Mouse (Mus musculus): Measurements from ENCODE around the gene Tpst1. TPM values are rescaled to one million over a fixed set of nuclear protein-coding genes. Genes with fewer than 3 reads are reported as not detected.

Gene Tpst1
- polyA plus RNA-seq, 1 experiment from 2014 or later = 72.9 TPM

DNA sequence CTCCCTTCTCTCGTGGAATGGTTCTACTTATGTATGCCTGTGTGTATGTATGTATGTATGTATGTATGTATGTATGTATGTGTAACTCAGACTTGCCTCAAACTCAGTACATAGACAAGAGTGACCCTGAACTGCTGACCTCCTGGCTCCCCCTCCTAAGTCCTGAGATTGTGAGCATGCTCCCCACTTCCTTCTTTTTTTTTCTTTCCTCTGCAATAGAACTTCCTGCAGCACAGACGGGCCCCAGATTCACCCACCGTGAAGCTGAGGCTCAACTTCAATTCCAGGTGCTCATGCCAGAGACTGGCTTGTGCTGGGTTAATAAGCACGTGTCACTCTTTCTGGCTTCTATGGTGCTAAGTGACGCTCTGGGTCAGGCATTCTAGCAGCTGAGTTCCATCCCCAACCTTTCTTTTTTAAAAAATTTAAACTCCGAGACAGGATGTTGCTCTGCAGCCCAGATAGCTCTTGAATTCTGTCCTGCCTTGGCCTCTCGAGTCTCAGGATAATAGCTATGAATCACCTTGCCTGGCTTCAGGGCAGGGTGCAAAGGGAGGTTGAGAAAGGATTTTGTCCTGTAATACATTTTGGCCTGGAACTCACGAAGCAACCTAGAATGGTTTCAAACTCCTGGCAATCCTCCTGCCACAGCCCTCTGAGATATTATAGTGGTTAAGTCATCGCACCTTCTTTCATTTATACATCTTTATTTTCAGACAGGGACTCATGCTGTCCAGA is 5.1 kb downstream of the Tpst1 start:
- Histone ChIP-seq H3K4me3 (ENCODE audit: low read depth, low read length) (no peak overlapping the region), H3K9ac (replicated peaks; ENCODE audit: low read length) (peak overlapping the region; percentile 23; the same call in 1 of the 2 replicates)
- 74% methylated on average over 9 of the region's 9 CpGs for WGBS

DNA sequence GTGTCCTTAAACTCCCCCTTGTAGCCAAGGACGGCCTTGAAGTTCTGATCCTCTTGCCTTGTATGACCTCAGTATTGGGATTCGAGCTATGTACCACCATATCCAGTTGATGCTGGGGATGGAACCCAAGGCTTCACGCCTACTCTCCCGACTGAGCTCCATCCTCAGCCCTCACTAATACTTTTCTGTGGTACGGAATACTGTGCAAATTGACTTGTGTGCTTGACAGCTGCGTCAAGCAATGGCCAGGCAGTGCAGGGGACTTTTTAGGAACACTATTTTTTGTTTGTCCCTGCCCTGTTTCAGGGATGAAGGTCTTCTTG is 5.7 kb downstream of the Tpst1 start:
- no peaks in the 10 kb centered on the region; the same call in 1 of the 2 replicates for H3K36me3 ChIP-seq (replicated peaks; ENCODE audit: control insufficient read depth, insufficient read depth, low read depth, low read length)
- peak overlapping the region; percentile 31; the same call in 1 of the 2 replicates for H3K4me2 ChIP-seq (ENCODE audit: low read depth, low read length)
- no peak overlapping the region for H3K27ac ChIP-seq (replicated peaks; ENCODE audit: low read depth, low read length)
- H3K4me1 ChIP-seq (ENCODE audit: control insufficient read depth, insufficient read depth, low read length) = no peaks in the 10 kb centered on the region
- H3K4me3 ChIP-seq (ENCODE audit: low read depth, low read length) = peak overlapping the region; percentile 79
- H3K9me3 ChIP-seq (replicated peaks; ENCODE audit: control insufficient read depth, low read length) = no peaks in the 10 kb centered on the region
- ATAC-seq (replicated peaks; ENCODE audit: insufficient number of reproducible peaks, low FRiP score, low TSS enrichment, low read depth) (0 out of 2 replicates have a peak, but pooled peaks have one; percentile 17), DNase-seq (ENCODE audit: low spot score) (no peak)
- peak overlapping the region; percentile 49; the same call in 1 of the 2 replicates for H3K9ac ChIP-seq (replicated peaks; ENCODE audit: low read length)
- no peaks in the 10 kb centered on the region for H3K27me3 ChIP-seq (ENCODE audit: control insufficient read depth, insufficient read depth, low read length)
- WGBS = 43% methylated on average over 6 of the region's 6 CpGs

More for the DNA sequence above, 5.1 kb downstream of the Tpst1 start:
- Histone ChIP-seq H3K27me3 (ENCODE audit: control insufficient read depth, insufficient read depth, low read length) (no peaks in the 10 kb centered on the region), H3K4me2 (ENCODE audit: low read depth, low read length) (no peak overlapping the region), H3K9me3 (replicated peaks; ENCODE audit: control insufficient read depth, low read length) (no peaks in the 10 kb centered on the region), H3K36me3 (replicated peaks; ENCODE audit: control insufficient read depth, insufficient read depth, low read depth, low read length) (no peaks in the 10 kb centered on the region), H3K27ac (replicated peaks; ENCODE audit: low read depth, low read length) (no peak overlapping the region), H3K4me1 (ENCODE audit: control insufficient read depth, insufficient read depth, low read length) (no peaks in the 10 kb centered on the region)
- no peak for ATAC-seq (replicated peaks; ENCODE audit: insufficient number of reproducible peaks, low FRiP score, low TSS enrichment, low read depth)
- no peak for DNase-seq (ENCODE audit: low spot score)

DNA sequence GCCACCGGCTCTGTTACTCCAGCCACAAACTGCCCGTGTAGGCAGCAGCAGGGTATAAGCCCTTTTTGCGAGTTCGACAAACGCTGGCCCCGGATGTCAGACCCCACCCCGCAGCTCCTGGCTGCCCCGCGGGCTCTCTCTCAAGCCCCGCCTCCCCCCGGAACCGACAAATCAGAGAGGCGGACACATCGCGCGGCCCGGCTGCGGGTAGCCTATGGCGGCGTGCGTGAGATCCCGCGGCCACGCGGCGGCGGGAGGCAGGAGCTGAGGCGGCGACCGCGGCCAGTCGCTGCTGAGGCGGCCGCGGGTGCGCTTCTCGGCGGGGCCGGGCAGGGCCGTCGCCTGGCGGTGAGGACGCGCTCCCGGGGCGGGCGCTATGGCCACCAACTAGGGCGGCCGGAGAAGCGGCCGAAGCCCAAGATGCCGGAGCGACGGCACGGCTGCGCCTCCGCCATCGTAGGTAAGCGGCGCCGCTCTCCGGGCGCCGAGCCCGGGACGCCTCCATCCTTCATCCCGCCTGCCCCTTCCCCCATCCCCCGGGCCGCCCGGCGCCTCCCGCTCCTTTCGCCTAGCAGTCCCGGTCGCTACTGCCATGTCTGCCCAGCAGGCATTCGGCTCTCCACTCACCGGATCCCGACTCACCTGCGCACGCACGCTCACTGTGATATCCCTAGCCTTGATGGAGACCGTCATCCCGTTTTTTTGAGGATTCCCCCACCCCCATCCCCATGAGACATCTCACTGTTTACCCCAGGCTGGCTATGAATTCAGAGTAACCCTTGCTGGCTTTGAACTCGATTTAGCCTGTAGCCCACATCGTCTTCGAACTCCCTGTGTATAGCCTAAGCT is 6.3 kb downstream of the Tpst1 start:
- H3K9ac ChIP-seq (replicated peaks; ENCODE audit: low read length) = peak overlapping the region; percentile 93
- no peaks in the 10 kb centered on the region for H3K4me1 ChIP-seq (ENCODE audit: control insufficient read depth, insufficient read depth, low read length)
- H3K27me3 ChIP-seq (ENCODE audit: control insufficient read depth, insufficient read depth, low read length) = no peaks in the 10 kb centered on the region
- peak overlapping the region; percentile 79 for H3K4me3 ChIP-seq (ENCODE audit: low read depth, low read length)
- DNase-seq (ENCODE audit: low spot score) (peak; percentile 96), ATAC-seq (replicated peaks; ENCODE audit: insufficient number of reproducible peaks, low FRiP score, low TSS enrichment, low read depth) (peak; percentile 96)
- H3K9me3 ChIP-seq (replicated peaks; ENCODE audit: control insufficient read depth, low read length) = no peaks in the 10 kb centered on the region
- no peaks in the 10 kb centered on the region; the same call in 1 of the 2 replicates for H3K36me3 ChIP-seq (replicated peaks; ENCODE audit: control insufficient read depth, insufficient read depth, low read depth, low read length)
- H3K4me2 ChIP-seq (ENCODE audit: low read depth, low read length) = peak overlapping the region; percentile 87
- WGBS = 1% methylated on average over 84 of the region's 86 CpGs
- H3K27ac ChIP-seq (replicated peaks; ENCODE audit: low read depth, low read length) = 0 out of 2 replicates have a peak overlapping the region, but pooled peaks have one; percentile 47

DNA sequence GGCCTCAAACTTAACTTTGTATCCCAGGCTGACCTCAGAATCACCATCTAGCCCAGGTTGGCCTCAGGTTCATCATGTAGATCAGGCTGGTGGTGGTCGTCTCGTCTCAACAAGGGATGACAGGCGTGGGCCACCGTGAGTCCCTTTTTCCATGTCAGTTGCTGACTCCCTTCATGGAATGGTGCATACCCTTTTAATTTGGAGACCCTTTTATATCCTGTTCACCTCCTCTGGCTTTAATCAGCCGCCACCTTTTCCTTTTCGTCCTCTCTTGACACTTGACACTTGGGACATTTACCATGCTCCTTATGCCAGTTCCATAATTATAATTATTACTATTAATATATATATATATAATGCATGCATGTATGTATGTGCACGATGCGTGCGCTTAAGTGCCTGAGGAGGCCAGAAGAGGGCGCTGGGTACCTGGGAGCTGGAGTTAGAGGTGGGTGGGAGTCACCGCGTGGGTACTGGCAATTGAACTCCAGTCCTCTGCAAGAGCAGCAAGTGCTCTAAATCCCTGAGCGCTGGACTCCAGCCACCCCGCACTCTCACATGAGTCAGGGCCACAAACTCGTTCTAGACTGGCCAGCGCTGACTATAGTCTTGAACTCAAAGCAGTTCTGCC is 7.0 kb downstream of the Tpst1 start:
- Histone ChIP-seq H3K36me3 (replicated peaks; ENCODE audit: control insufficient read depth, insufficient read depth, low read depth, low read length) (no peaks in the 10 kb centered on the region; the same call in 1 of the 2 replicates), H3K4me2 (ENCODE audit: low read depth, low read length) (peak overlapping the region; percentile 87), H3K4me3 (ENCODE audit: low read depth, low read length) (peak overlapping the region; percentile 79), H3K27ac (replicated peaks; ENCODE audit: low read depth, low read length) (no peak overlapping the region), H3K9me3 (replicated peaks; ENCODE audit: control insufficient read depth, low read length) (no peaks in the 10 kb centered on the region), H3K4me1 (ENCODE audit: control insufficient read depth, insufficient read depth, low read length) (no peaks in the 10 kb centered on the region), H3K27me3 (ENCODE audit: control insufficient read depth, insufficient read depth, low read length) (no peaks in the 10 kb centered on the region), H3K9ac (replicated peaks; ENCODE audit: low read length) (peak overlapping the region; percentile 93)
- WGBS = 69% methylated on average over 16 of the region's 16 CpGs
- peak; percentile 18 for DNase-seq (ENCODE audit: low spot score)
- ATAC-seq (replicated peaks; ENCODE audit: insufficient number of reproducible peaks, low FRiP score, low TSS enrichment, low read depth) = no peak; the same call in 1 of the 2 replicates

DNA sequence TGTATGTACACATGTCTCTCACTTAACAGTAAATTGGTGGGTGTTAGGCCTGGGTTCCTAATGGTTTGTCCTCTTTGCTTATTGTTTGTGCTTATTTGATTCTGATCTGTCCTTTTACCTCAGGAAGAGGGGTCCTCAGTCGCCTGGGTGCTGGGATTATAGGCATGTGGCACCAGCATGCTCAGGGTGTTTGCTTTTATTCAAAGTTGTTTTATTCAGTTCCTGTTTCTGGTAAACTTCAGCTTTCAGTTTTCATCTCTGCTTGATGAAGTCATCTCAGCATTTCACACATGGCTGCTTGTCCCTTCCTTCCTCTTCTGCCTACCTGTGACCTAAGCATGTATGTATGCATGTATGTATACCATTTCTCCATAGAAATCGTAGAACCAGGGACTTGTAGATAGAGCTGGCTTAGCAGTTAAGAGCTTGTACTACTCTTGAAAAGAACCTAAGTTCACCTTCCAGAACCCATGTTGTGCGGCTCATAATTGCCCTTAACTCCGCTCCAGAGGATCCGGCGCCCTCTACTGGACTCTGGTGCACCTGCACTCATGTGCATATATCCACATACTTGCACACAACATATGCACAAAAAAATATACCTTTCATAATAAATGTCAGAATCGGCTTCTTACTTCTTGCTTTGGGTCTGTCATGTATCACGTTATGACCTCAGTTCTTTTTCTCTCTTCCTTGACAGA is 8.2 kb downstream of the Tpst1 start:
- Histone ChIP-seq H3K27me3 (ENCODE audit: control insufficient read depth, insufficient read depth, low read length) (no peaks in the 10 kb centered on the region), H3K4me3 (ENCODE audit: low read depth, low read length) (no peak overlapping the region), H3K9me3 (replicated peaks; ENCODE audit: control insufficient read depth, low read length) (no peaks in the 10 kb centered on the region), H3K9ac (replicated peaks; ENCODE audit: low read length) (no peak overlapping the region), H3K4me1 (ENCODE audit: control insufficient read depth, insufficient read depth, low read length) (no peaks in the 10 kb centered on the region), H3K4me2 (ENCODE audit: low read depth, low read length) (no peak overlapping the region), H3K36me3 (replicated peaks; ENCODE audit: control insufficient read depth, insufficient read depth, low read depth, low read length) (no peaks in the 10 kb centered on the region; the same call in 1 of the 2 replicates), H3K27ac (replicated peaks; ENCODE audit: low read depth, low read length) (no peak overlapping the region)
- no peak for ATAC-seq (replicated peaks; ENCODE audit: insufficient number of reproducible peaks, low FRiP score, low TSS enrichment, low read depth)
- DNase-seq (ENCODE audit: low spot score) = no peak
- WGBS = 95% methylated on average over 8 of the region's 8 CpGs

DNA sequence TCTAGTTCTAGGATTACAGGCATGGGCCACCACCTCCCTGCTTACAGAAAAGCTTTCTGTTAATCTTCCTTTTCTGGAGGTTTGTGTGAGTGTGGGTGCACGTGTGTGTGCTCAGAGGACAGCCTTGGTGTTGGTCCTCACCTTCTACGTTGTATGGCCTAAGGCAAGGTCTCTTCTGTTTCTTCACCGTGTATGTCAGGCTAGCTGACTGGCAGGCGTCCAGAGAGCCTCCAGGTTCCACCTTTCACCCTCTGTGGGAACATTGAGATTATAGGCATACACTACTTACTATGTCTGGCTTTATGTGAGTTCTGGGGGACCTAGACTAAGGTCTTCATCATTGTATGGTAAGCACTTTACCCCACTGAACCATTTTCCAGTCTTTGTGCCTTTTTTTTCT is 9.3 kb downstream of the Tpst1 start:
- H3K27ac ChIP-seq (replicated peaks; ENCODE audit: low read depth, low read length) = no peak overlapping the region
- H3K36me3 ChIP-seq (replicated peaks; ENCODE audit: control insufficient read depth, insufficient read depth, low read depth, low read length) = no peaks in the 10 kb centered on the region; the same call in 1 of the 2 replicates
- H3K4me2 ChIP-seq (ENCODE audit: low read depth, low read length) = no peak overlapping the region
- H3K4me1 ChIP-seq (ENCODE audit: control insufficient read depth, insufficient read depth, low read length) = no peaks in the 10 kb centered on the region
- no peak overlapping the region for H3K9ac ChIP-seq (replicated peaks; ENCODE audit: low read length)
- no peak overlapping the region for H3K4me3 ChIP-seq (ENCODE audit: low read depth, low read length)
- ATAC-seq (replicated peaks; ENCODE audit: insufficient number of reproducible peaks, low FRiP score, low TSS enrichment, low read depth) = no peak
- 86% methylated on average over 4 of the region's 4 CpGs for WGBS
- H3K9me3 ChIP-seq (replicated peaks; ENCODE audit: control insufficient read depth, low read length) = no peaks in the 10 kb centered on the region
- H3K27me3 ChIP-seq (ENCODE audit: control insufficient read depth, insufficient read depth, low read length) = no peaks in the 10 kb centered on the region
- no peak for DNase-seq (ENCODE audit: low spot score)

DNA sequence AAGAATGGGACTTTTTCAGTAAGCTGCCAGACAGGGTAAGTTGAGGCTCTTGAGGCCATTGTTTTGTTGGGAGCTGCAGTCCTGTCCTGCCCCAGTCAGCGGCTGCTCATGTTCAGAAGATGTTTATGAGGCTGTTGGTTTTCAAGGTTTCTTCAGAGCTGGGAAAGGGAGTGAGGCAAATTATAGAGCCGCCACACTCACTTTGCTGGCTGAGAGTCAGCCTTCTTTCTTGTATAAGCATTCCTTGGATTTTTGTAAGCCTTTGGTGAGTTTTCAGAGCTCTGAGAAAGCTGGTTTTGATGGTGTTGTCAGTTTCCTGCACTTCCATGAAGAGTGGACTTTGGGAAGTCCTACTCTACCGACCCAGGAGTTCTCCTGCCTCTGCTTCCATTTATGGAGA is 11.1 kb downstream of the Tpst1 start:
- Histone ChIP-seq H3K27ac (replicated peaks; ENCODE audit: low read depth, low read length) (no peak overlapping the region), H3K4me1 (ENCODE audit: control insufficient read depth, insufficient read depth, low read length) (no peaks in the 10 kb centered on the region), H3K9me3 (replicated peaks; ENCODE audit: control insufficient read depth, low read length) (no peaks in the 10 kb centered on the region), H3K27me3 (ENCODE audit: control insufficient read depth, insufficient read depth, low read length) (no peaks in the 10 kb centered on the region), H3K4me2 (ENCODE audit: low read depth, low read length) (no peak overlapping the region), H3K4me3 (ENCODE audit: low read depth, low read length) (no peak overlapping the region), H3K9ac (replicated peaks; ENCODE audit: low read length) (no peak overlapping the region), H3K36me3 (replicated peaks; ENCODE audit: control insufficient read depth, insufficient read depth, low read depth, low read length) (no peaks in the 10 kb centered on the region; the same call in 1 of the 2 replicates)
- no peak for ATAC-seq (replicated peaks; ENCODE audit: insufficient number of reproducible peaks, low FRiP score, low TSS enrichment, low read depth)
- no peak for DNase-seq (ENCODE audit: low spot score)
- WGBS = 87% methylated on average over 3 of the region's 3 CpGs
